Mouse (Mus musculus) liver, postnatal 0 days (tissue): Measurements from ENCODE around the gene Ppp5c.

Experiments
- CTCF ChIP-seq: sonication (generic); IDR thresholded peaks from 2 replicates; pipeline ENCODE4 v1.5.1; 2016; ENCODE audit warnings: antibody characterized with exemption, low read depth
- EP300 ChIP-seq: IDR thresholded peaks from 2 replicates; pipeline ENCODE4 v1.6.1; 2016; ENCODE audit warnings: antibody characterized with exemption, low read depth, mild to moderate bottlenecking

DNA sequence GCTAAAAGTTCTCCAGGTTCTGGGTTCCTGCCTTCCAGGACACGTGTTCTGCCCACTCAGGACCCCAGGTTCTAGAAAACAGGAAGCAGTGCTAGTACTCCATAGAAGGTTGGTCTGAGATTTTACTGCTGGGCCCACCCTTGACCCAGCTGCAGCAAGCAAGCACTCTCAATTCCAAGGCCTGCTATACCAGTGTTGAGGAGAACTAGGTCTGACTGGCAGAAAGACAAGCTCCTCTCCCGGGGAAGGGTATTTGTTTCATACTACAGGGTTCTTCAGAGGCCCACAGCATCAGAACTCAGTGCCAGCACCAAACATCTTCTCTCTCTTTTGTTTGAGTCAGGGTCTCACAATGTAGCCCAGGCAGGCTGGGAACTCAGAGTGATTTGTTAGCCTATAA, 9.8 kb downstream of the Ppp5c start:
- TF ChIP-seq CTCF (no peak), EP300 (no peak)
